Mouse (Mus musculus) lung, postnatal 4 days (tissue): ENCODE results near the gene Ccndbp1.
A peak's percentile ranks its signal among the peaks of the same experiment; 100 is the strongest.
"Not testable (repeated sequence)": the region's sequence is repeated elsewhere in the genome, so short reads cannot be mapped to it uniquely, and the experiment has no call there.

Experiments used
- DNase-seq, 2 experiments: peaks; one replicate each; pipeline ENCODE4 v3.0.0; 2021

Ccndbp1 gene

GRCm38 (mm10) chr2:121003586-121003985 is 4.6 kb upstream of the Ccndbp1 start:
- DNase-seq, result no peak

GRCm38 (mm10) chr2:121004018-121004811 is 4.0 kb upstream of the Ccndbp1 start:
- no peak for DNase-seq

- DNase-seq, result no peak
Measured at GRCm38 (mm10) chr2:121006986-121007385, 1.2 kb upstream of the Ccndbp1 start.

- no peak for DNase-seq
Measured at GRCm38 (mm10) chr2:121008664-121009007, 433 bp downstream of the Ccndbp1 start.

GRCm38 (mm10) chr2:121009071-121009677 is 971 bp downstream of the Ccndbp1 start:
- DNase-seq, result no peak

- DNase-seq, result no peak
Measured at GRCm38 (mm10) chr2:121012676-121013075, 4.5 kb downstream of the Ccndbp1 start.

- no peak for DNase-seq
Measured at GRCm38 (mm10) chr2:121015507-121015906, 7.3 kb downstream of the Ccndbp1 start.

- no peak for DNase-seq
Measured at GRCm38 (mm10) chr2:121016226-121016625, 8.0 kb downstream of the Ccndbp1 start.

GRCm38 (mm10) chr2:121017151-121017550 is 8.9 kb downstream of the Ccndbp1 start:
- no peak for DNase-seq

GRCm38 (mm10) chr2:121022918-121023317 is 14.7 kb downstream of the Ccndbp1 start:
- DNase-seq, result no peak

GRCm38 (mm10) chr2:121036733-121037341 is 28.6 kb downstream of the Ccndbp1 start, which contains the start of gene Epb42:
Epb42 (minus strand) TSS chr2:121037072.
- DNase-seq, result no peak

GRCm38 (mm10) chr2:121038851-121039250 is 30.6 kb downstream of the Ccndbp1 start:
- DNase-seq, result not testable (repeated sequence)

GRCm38 (mm10) chr2:121039382-121039781 is 31.2 kb downstream of the Ccndbp1 start:
- no peak for DNase-seq

GRCm38 (mm10) chr2:121041098-121041497 is 32.9 kb downstream of the Ccndbp1 start:
- DNase-seq, result peak in 1 of 2 experiments; percentile 24

- no peak for DNase-seq
Measured at GRCm38 (mm10) chr2:121045653-121046052, 37.5 kb downstream of the Ccndbp1 start.

- no peak for DNase-seq
Measured at GRCm38 (mm10) chr2:121052176-121052575, 44.0 kb downstream of the Ccndbp1 start.

- no peak for DNase-seq
Measured at GRCm38 (mm10) chr2:121054060-121054459, 45.9 kb downstream of the Ccndbp1 start.

- DNase-seq, result no peak
Measured at GRCm38 (mm10) chr2:121055915-121056314, 47.7 kb downstream of the Ccndbp1 start.

GRCm38 (mm10) chr2:121057997-121058396 is 49.8 kb downstream of the Ccndbp1 start:
- no peak for DNase-seq

- DNase-seq, result no peak
Measured at GRCm38 (mm10) chr2:121061315-121061714, 53.1 kb downstream of the Ccndbp1 start.
